Mouse (Mus musculus) heart, embryonic 11.5 days (tissue): ENCODE data around the gene Evx1. TPM values are rescaled to one million over a fixed set of nuclear protein-coding genes. Genes with fewer than 3 reads are reported as not detected.

Source experiments
- ATAC-seq: fragments of 200-750 bp; cut with Nextera tagmentation; replicated peaks from 2 replicates; pipeline ENCODE4 v1.8.0; 2017; ENCODE audit warnings: moderate library complexity; ENCODE audit not compliant: insufficient number of reproducible peaks, low FRiP score, low TSS enrichment
- H3K27ac ChIP-seq: fragments of 300-500 bp; sonication (generic); 2 replicates; pipeline ENCODE4 v1.5.1; 2014; ENCODE audit warnings: mild to moderate bottlenecking, low read depth, low read length
- H3K27me3 ChIP-seq: fragments of 300-500 bp; sonication (generic); 2 replicates; pipeline ENCODE4 v1.6.1; 2014; ENCODE audit warnings: mild to moderate bottlenecking, low read length, mixed read lengths; ENCODE audit not compliant: control insufficient read depth, insufficient read depth
- H3K36me3 ChIP-seq: fragments of 300-500 bp; sonication (generic); 2 replicates; pipeline ENCODE4 v1.6.1; 2014; ENCODE audit warnings: mild to moderate bottlenecking, low read length, moderate library complexity, mixed read lengths; ENCODE audit not compliant: control insufficient read depth, insufficient read depth
- H3K4me1 ChIP-seq: fragments of 300-500 bp; sonication (generic); 2 replicates; pipeline ENCODE4 v1.6.1; 2014; ENCODE audit warnings: low read length; ENCODE audit not compliant: control insufficient read depth, insufficient read depth
- H3K4me2 ChIP-seq: fragments of 300-500 bp; sonication (generic); 2 replicates; pipeline ENCODE4 v1.6.1; 2014; ENCODE audit warnings: mild to moderate bottlenecking, moderate library complexity
- H3K4me3 ChIP-seq: fragments of 300-500 bp; sonication (generic); 2 replicates; pipeline ENCODE4 v1.5.1; 2014; ENCODE audit warnings: low read depth, low read length
- H3K9ac ChIP-seq: fragments of 300-500 bp; sonication (generic); 2 replicates; pipeline ENCODE4 v1.6.1; 2014; ENCODE audit warnings: mild to moderate bottlenecking, low read depth, low read length, moderate library complexity
- H3K9me3 ChIP-seq: fragments of 300-500 bp; sonication (generic); replicated peaks from 2 replicates; pipeline ENCODE4 v1.6.1; 2016; ENCODE audit warnings: low read length; ENCODE audit not compliant: control insufficient read depth
- WGBS: fragments of 180-500 bp; shearing (Covaris S2); extraction: QIAGEN DNeasy Blood & Tissue Kit; methylation state at CpG from one replicate; pipeline ENCODE4 v1.1.7; 2014; ENCODE audit not compliant: insufficient replicate concordance; 5-methylcytosine and 5-hydroxymethylcytosine counted together
- polyA plus RNA-seq: library from polyadenylated mRNA; unstranded; fragments of >200 nt; fragmentation: Nextera tagmentation; extraction: Ambion mirVana; gene quantifications from 2 replicates; pipeline ENCODE4 v1.2.1, GENCODE M21; 2014

Evx1 gene
- polyA plus RNA-seq, 1 experiment from 2014 or later: not detected

DNA sequence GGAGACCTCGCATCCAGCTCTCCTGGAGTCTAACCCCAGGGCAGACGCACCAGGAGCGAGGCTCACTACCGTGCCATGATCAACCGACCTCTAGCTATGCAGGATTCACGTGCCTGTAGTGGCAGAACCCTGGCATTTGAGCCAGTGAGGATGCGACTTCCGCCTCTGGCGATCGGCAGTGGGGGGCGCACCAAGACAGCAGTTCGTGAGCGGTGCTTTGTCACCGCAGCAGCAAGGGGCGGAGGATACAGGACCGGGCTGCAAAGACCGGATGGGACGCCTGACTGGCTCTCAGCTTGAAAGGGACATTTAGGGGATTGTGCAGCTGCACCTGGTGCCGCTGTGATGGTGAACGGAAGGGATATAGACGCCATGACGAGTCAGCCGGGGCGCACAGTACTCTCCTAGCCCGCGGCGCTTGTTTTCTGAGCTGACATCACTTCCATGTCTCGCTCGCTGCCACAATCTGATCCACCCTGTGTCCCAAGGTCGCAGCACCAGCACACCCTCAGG, 7.4 kb upstream of the Evx1 start:
- Histone ChIP-seq H3K4me2 (peak overlapping the region; percentile 74), H3K4me3 (peak overlapping the region; percentile 48), H3K9me3 (no peaks in the 10 kb centered on the region), H3K4me1 (0 out of 2 replicates have a peak, but pooled peaks cover 5% of the 10 kb centered on the region), H3K27me3 (peaks cover 58% of the 10 kb centered on the region), H3K36me3 (no peaks in the 10 kb centered on the region), H3K9ac (no peak overlapping the region; the same call in 1 of the 2 replicates), H3K27ac (no peak overlapping the region)
- WGBS: 1% methylated on average over 30 of the region's 30 CpGs
- no peak for ATAC-seq

GRCm38 (mm10) chr6:52309766-52310165, 3.5 kb upstream of the Evx1 start:
- 28% methylated on average over 10 of the region's 10 CpGs for WGBS
- no peak overlapping the region for H3K9ac ChIP-seq
- H3K4me2 ChIP-seq: no peak overlapping the region
- H3K36me3 ChIP-seq: no peaks in the 10 kb centered on the region
- peaks cover 5% of the 10 kb centered on the region; the same call in 1 of the 2 replicates for H3K4me1 ChIP-seq
- H3K27ac ChIP-seq: no peak overlapping the region
- no peak for ATAC-seq
- H3K9me3 ChIP-seq: no peaks in the 10 kb centered on the region
- peaks cover 90% of the 10 kb centered on the region for H3K27me3 ChIP-seq
- no peak overlapping the region for H3K4me3 ChIP-seq

DNA sequence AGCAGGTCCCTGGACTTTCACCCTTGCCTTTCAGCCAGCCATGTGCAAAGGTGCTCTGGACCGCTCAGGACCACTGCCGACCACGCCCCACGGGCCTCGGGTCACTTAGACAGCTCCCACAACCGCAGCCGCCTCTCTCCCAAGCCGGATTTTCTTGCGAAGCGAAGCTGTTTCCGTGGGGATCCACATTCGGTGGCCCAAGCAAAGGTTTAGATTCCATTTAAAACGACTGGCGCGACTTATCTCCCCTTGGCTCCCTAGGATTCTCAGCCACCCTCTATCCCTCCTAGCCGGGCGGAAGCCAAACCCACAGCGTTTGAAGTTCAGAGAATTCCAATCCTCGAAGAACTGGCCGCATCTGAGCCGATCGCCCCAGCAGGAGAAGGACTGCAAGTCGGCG, 2.9 kb upstream of the Evx1 start:
- Histone ChIP-seq H3K9me3 (no peaks in the 10 kb centered on the region), H3K4me3 (peak overlapping the region; percentile 19; the same call in 1 of the 2 replicates), H3K4me1 (peaks cover 5% of the 10 kb centered on the region; the same call in 1 of the 2 replicates), H3K36me3 (no peaks in the 10 kb centered on the region), H3K4me2 (peak overlapping the region; percentile 40), H3K9ac (no peak overlapping the region), H3K27me3 (peaks cover 93% of the 10 kb centered on the region), H3K27ac (no peak overlapping the region)
- no peak for ATAC-seq
- WGBS: under 1% methylated on average over 24 of the region's 24 CpGs

GRCm38 (mm10) chr6:52311661-52312557, 1.4 kb upstream of the Evx1 start:
- Histone ChIP-seq H3K4me2 (no peak overlapping the region), H3K4me1 (peaks cover 13% of the 10 kb centered on the region), H3K4me3 (no peak overlapping the region), H3K27ac (no peak overlapping the region), H3K36me3 (no peaks in the 10 kb centered on the region), H3K9me3 (no peaks in the 10 kb centered on the region), H3K27me3 (peaks cover 93% of the 10 kb centered on the region), H3K9ac (no peak overlapping the region)
- WGBS: 3% methylated on average over 6 of the region's 6 CpGs
- ATAC-seq: no peak

DNA sequence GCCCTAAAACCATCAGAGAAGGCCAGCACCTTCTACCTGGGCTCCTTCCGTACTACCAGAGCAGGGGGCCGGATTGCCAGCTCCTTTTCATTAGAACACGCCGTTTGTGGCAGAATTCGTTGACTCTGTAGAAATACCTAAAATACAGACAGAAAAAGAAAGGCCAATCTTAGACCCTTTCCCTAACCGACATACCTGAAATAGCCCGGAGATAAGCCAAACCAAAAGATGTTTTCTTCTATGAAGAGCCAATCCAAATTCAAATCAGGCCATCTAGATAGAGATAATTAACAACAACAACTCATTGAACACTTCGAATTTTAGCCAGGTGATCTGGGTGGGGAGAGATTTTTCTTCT, 761 bp upstream of the Evx1 start:
- Histone ChIP-seq H3K9me3 (no peaks in the 10 kb centered on the region), H3K4me3 (no peak overlapping the region), H3K4me1 (peaks cover 13% of the 10 kb centered on the region), H3K36me3 (no peaks in the 10 kb centered on the region), H3K27ac (no peak overlapping the region), H3K4me2 (no peak overlapping the region), H3K27me3 (peaks cover 93% of the 10 kb centered on the region), H3K9ac (no peak overlapping the region)
- 4% methylated on average over 8 of the region's 8 CpGs for WGBS
- ATAC-seq: no peak

- H3K4me3 ChIP-seq: peak overlapping the region; percentile 27
- peaks cover 13% of the 10 kb centered on the region for H3K4me1 ChIP-seq
- H3K9ac ChIP-seq: no peak overlapping the region
- peaks cover 93% of the 10 kb centered on the region for H3K27me3 ChIP-seq
- ATAC-seq: no peak
- under 1% methylated on average over 27 of the region's 27 CpGs for WGBS
- no peaks in the 10 kb centered on the region for H3K36me3 ChIP-seq
- H3K4me2 ChIP-seq: peak overlapping the region; percentile 47; the same call in 1 of the 2 replicates
- H3K9me3 ChIP-seq: no peaks in the 10 kb centered on the region
- no peak overlapping the region for H3K27ac ChIP-seq
Observed at GRCm38 (mm10) chr6:52314304-52315100, 1.2 kb downstream of the Evx1 start.

GRCm38 (mm10) chr6:52315441-52316412, 2.4 kb downstream of the Evx1 start:
- Histone ChIP-seq H3K4me1 (peaks cover 8% of the 10 kb centered on the region), H3K4me3 (peak overlapping the region; percentile 41), H3K9me3 (no peaks in the 10 kb centered on the region), H3K9ac (no peak overlapping the region), H3K27ac (no peak overlapping the region), H3K4me2 (peak overlapping the region; percentile 71), H3K27me3 (peaks cover 91% of the 10 kb centered on the region), H3K36me3 (no peaks in the 10 kb centered on the region)
- no peak for ATAC-seq
- 8% methylated on average over 27 of the region's 27 CpGs for WGBS
